Mouse (Mus musculus) left cerebral cortex, postnatal 4 days (tissue): ENCODE data around the gene 1700016H13Rik. TPM values are rescaled to one million over a fixed set of nuclear protein-coding genes. Genes with fewer than 3 reads are reported as not detected.

Source experiments
- DNase-seq: peaks from one replicate; pipeline ENCODE4 v3.0.0-alpha.2; 2022
- intact Hi-C: fragments of 180-260 bp; cut with DNase I; formaldehyde crosslinking; loops from one replicate; pipeline ENCODE4 v1.15.1; 2025
- total RNA-seq, 2 experiments: library from RNA; stranded (reverse); gene quantifications; 2 replicates each; pipeline ENCODE4 v1.2.3; 2021

The 1700016H13Rik gene
- total RNA-seq, result under 1 TPM in 1 of 2 experiments, not detected in 1; 0.24 TPM

DNA sequence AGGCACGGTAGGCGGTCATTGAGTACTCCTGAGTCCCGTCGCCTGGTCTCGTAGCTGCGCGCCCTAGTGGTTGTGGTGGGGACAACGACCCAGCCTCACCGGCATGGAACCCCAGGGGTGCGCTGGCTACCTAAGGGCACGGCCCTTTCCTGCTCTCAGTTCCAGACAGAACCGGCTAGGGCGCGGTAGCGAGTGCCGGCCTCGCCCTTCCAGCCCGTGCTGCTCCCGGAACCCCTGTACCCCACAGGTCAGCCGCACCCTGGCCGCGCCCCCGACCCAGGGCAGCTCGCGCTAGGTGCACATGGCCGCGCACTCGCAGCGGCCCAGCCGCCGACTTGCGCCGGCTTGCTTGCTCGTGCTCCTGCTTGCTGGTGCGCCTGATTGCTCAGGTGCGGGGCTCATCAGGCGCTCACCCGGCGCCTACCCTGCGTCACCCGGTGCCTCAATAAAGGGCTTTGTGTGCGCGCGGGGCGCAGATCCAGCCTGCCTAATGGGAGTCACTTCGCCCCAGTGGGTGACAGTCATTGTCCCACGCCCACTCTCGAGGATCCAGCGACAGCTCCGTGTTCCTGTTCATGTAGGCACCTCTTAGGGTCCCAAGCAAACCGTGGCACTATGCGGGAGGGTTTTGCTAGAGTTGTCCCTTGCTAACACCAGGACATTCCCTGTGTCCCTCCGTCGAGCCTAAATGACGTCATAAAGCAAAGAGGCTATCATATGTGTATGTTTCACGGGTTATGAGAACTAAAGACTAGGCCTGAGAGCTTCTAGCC is at the start of gene 1700016H13Rik:
Gene 1700016H13Rik (minus strand): TSS at position 665 of the 773 bp plus-strand sequence.
- peak; percentile 74 for DNase-seq
- intact Hi-C loops, result loop anchor here (5.0 kb wide), 2 partner anchors 113 to 298 kb away; no protein-coding TSS in a partner anchor

DNA sequence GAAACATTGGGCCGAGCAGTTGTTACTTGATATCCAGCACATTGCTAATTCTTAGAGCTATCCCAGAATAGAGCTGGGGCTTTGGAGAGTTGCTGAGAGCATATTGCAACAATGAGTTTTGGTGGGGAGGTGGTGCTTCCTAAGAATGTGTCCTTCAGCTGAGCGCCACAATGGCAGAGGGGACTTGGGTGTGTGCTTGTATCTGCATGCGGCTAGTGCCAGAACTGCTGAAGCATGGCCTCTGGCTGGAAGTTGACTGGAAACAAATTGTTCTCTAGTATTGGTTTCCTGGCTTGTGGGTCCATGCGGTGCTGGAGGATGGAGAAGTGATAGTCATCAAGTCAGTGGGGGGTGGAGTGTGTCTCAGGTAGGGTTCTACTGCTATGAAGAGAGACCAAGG is 49.5 kb upstream of the 1700016H13Rik start:
- intact Hi-C loops, result no loop called here
- no peak for DNase-seq

DNA sequence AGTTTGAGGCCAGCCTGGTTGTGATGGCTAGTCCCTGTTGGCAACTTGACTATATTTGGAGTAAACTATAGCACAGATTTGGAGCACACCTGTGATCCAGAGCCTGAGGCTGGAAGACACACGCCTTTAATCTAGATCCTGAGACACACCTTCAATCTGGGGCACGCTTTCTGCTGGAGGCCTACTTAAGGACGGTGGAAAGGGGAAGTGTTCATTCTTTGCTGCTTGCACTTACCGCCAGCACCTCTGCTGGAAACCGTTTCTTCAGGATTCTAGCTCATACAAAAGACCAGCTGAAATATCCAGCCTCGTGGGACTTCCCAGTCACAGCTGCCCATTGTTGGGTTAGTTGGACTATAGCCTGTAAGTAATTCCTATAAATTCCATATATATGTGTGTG is 46.7 kb upstream of the 1700016H13Rik start:
- DNase-seq, result no peak
- intact Hi-C loops, result no loop called here

DNA sequence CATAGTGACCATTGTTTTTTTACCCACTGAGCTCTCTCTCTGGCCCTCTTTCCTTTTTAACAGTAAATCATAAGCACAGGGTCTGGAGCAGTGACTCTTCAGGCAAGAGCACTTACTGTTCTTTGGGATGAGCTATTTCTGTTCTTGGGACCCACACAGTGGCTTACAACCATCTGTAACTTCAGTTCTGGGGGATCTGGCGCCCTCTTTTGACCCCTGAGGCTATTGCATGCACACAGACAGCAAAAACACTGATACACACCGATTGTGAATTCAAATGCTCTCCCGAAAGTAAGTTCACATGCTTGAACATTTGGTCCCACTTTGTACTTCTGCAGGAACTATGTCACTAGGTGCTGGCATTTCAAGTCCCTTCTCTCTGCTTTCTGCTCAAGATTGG is 45.7 kb upstream of the 1700016H13Rik start:
- DNase-seq, result no peak
- intact Hi-C loops, result no loop called here

DNA sequence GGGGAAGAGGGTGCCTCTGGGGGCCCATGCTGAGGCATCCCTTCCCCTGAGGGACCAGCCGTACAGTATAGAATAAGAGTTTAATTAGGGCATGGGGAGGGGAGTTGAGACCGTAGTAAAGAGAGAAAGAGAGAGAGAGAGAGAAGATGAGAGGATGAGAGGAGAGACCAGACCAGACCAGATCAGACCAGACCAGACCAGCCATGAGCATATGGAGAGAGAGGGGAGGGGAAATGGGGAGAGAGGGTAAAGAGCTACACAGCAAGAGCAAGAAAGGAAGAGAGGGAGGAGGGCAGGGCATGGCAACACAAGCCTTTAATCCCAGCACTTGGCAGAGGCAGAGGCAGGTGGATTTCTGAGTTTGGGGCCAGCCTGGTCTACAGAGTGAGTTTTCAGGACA is 44.9 kb upstream of the 1700016H13Rik start:
- DNase-seq, result no peak
- intact Hi-C loops, result no loop called here

DNA sequence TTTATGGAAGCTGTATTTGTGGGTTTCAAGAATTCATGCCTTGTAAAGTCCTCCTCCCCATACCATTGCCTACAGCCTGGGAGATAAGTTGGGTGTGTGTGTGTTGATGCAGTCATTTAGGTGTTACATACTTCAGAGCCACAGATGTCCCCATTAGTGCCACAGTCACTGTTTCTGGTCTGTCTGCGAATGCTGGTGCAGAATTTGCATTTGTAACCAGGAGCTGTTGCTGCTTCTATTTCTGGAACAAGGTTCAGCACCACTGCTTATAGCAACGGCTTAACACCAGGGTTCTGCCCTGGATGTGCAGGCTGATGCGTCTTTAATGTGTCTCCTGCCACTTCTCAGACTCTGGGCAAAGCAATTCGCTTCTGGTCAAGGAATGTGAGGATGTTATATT is 43.7 kb upstream of the 1700016H13Rik start:
- DNase-seq, result no peak
- intact Hi-C loops, result no loop called here

DNA sequence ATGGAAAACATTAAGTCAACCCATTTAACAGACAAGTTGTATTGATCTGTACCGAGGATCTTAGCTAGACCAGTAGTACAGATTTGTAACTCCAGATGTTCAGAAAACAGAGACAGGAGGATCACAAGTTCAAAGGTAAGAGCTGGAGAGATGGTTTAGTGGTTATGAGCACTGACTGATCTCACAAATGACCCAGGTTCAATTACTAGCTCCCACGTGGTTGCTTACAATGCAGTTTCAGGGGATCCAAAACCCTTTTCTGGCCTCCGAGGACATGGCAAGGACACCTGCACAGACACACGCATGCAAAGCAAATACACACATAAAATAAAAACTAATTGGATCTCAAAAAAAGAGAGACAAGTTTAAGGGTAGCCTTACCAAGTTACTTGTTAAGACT is 42.8 kb upstream of the 1700016H13Rik start:
- no peak for DNase-seq
- intact Hi-C loops, result no loop called here

DNA sequence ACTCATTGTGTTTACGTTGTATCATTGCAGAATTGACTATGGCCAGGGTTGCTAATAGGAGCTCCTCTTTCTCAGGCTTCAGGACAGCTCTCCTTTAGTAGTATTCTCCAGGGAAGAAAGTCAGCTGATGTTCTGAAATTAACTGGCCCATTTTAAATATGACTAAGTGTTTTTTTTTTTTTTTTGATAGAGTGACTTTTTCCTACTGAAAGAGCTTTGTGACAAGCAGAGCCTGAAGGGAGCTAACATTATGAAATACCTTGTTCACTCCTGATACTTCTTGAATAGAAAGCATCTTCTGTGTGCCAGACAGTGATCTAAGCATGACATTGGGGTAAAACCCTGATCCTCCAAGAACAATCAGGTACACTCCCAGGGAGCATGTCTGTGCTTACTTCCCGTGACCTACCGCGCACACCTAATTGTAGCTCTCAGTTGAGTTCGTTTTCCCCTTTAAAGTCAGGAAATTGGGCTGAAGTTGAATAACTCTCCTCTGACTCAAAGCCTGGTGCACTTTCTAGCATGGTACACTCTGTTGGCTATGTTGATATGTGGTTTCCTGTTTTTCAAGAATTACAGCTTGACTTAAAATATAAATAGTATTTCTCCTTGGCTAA is 42.2 kb upstream of the 1700016H13Rik start:
- no peak for DNase-seq
- intact Hi-C loops, result no loop called here

DNA sequence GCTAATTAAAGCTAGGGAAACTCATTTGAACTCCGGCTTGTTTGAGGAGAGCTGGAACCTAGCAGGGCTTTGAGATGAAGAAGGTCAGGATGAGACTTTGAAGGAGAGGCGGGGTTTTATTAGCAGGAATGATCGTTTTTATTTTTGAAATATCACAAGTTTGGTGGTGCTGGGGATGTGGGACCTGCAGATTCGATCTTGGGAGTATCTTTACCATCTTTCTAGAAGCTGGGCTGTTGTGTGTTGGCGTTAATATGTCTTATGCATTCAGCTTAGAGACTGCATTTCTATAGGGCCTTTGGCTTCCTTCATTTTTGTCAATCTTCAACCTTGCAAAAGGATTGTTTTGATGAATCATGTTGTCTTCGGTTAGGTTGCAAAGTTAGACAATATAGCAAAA is 38.3 kb upstream of the 1700016H13Rik start:
- DNase-seq, result no peak
- intact Hi-C loops, result no loop called here

DNA sequence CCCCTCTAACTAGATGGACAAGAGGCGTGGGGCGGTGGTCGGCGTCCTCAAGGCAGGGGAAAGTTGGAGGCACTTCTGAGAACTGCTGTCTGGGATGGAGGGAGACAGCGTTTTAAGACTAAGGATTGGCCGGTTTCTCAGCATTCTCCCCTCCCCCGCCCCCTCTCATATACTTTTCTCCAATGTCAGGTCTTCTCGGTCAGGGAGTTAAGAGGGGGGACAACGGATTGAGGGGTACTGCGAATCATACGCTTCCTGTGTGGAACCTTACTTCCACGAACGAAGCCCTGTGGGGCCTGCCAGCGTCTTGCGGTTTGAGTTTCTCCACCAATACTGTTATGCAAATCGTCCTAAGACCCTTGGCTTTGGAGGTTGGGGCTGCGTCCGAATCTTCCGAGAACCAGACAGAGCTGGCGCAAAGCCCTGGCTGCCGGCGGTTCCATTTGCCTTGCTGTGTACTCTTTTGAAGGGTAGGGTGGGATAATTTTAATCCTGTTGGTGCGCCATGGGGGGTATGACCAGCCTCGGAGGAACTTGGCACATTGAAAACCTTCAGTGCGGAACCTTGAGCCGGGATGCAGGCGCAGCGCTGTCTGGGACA is 37.3 kb upstream of the 1700016H13Rik start:
- intact Hi-C loops, result no loop called here
- peak; percentile 26 for DNase-seq

DNA sequence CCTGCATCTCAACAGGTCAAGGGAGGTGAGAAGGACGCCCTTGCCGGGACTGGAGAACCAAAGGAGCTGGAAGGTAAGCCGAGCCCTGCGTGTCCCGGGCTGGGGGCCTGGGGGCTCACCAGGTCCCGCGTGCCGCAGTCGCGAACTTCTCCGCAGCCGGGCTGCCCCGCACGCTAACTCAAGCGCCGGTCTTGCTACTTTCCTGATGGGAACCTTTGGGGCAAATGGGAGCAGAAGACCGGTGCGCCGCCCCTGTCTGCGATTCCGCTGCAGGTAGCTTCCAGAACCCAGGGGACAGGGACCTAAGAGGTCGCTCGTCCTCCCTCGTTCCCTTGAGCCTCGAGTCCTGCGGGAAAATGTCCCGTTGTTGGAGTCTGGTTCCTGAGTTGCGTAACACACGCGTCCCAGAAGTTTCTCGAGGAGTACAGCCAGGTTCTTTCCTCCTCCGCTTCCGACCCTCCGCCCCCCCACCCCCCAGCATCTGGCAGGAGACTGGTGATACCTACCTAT is 36.8 kb upstream of the 1700016H13Rik start:
- intact Hi-C loops, result no loop called here
- DNase-seq, result no peak

DNA sequence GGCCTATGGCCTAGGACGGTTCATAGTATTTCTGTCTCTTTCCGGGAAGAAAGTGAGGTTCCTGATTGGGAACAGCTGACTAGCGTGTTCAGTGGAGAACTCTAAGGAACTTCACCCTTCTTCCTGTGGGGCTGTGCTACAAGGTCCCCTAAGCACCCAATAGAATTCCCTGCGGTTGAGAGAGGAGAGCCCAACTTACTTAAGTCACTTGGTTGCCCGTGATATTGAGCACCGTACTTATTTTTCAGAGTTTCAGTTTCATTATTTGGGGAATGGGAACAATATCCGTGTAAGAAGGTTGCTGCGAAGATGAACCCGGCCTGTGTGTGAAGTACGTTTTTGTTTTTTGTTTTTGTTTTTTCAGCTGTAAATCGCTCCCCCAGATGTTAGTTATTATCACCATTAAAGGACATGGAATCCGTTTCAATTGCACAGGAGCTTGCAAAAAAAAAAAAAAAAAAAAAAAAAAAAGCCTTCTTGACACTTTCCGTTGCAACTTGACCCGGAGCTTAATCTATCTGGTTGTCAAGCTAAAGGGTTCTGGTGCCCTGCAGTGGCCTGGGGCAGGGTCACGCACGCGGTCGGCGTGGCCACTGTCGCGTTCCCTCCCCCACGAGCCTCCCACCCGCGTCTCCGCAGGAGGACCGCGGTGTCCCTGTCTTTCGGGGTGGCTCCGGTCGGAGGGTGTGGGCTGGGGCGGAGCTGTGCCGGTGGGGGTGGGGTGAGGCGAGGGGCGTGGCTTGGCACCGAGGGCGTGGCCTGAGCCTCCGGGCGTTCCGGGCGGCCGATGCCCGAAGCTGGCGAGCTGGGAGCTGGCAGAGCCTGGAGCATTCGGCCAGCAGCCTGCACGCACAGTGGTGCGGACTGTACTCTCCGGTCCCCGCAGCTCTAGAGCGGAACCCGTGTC is 36.1 kb upstream of the 1700016H13Rik start, which contains the start of gene Aff1:
Gene Aff1 (plus strand): TSS at position 751 of the 907 bp plus-strand sequence.
- intact Hi-C loops, result no loop called here
- DNase-seq, result peak; percentile 81

DNA sequence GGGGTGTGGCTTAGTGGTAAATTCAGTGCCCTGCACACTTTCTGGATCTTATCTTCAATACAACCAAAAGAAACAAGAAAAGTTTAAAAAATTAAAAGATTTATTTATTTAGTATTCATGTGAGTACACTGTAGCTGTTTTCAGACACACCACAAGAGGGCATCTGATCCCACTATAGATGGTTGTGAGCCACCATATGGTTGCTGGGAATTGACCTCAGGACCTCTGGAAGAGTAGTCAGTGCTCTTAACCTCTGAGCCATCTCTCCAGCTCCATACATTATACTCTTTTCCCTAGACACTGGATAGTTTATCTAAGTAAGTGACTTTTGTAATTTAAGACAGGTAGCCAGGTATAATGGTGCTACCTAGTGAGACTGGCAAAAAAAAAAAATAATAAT is 35.4 kb upstream of the 1700016H13Rik start:
- DNase-seq, result no peak
- intact Hi-C loops, result no loop called here

DNA sequence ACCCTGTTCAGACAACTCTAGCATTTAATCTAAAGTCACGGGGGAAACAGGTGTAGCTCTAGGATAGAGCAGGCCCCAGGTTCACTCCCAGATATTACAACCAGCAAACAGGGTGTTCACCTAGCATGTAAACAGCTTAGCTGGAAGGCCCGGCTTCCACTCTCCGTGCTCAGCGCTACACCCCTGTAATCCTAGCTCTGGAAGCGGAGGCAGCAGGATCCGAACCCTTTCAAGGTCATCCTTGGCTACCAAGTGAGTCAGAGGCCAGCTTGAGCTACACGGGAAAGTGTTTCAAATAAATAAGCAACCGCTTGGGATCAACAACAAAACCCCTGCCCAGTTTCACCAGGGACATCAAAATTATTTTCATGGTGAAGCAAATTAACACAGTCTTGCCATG is 34.4 kb upstream of the 1700016H13Rik start:
- intact Hi-C loops, result no loop called here
- no peak for DNase-seq

DNA sequence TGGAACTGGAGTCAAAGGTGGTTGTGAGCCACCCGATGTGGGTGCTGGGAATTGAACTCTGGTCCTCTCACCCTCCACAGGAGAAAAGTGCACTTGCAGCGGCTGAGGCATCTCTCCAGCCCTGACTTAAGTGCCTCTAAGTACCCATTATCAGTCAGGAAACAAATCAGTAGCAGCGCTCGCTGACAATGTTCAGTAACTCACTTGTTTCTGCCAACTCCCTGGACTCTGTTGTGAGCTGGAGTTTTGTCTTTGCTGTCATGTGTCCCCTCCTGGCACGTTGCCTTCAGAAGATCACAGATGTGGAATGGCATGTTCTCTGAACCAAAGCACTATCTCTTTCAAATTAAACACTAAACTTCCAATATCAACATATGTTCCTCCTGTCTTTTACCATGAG is 33.8 kb upstream of the 1700016H13Rik start:
- DNase-seq, result no peak
- intact Hi-C loops, result no loop called here

DNA sequence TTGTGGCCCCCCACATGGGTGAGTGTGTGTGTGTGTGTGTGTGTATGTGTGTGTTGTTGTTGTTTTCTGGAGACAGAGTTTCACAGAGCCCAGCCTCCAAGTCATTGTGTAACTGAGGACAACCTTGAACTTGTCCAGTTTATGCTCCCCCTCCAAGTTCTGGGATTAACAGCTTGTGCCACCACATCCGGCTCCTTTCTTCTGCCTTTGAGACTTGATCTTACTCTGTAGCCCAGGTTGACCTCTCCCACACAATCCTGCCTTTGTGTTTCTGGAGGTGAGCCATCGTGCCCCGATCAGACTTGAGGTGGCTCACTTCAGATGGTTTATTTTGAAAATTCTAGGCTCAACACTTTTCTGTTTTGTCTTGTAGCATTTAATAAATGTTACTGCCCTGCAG is 26.0 kb upstream of the 1700016H13Rik start:
- intact Hi-C loops, result loop anchor here (5.0 kb wide), 1 partner anchor 135 kb away; no protein-coding TSS in a partner anchor
- DNase-seq, result no peak

DNA sequence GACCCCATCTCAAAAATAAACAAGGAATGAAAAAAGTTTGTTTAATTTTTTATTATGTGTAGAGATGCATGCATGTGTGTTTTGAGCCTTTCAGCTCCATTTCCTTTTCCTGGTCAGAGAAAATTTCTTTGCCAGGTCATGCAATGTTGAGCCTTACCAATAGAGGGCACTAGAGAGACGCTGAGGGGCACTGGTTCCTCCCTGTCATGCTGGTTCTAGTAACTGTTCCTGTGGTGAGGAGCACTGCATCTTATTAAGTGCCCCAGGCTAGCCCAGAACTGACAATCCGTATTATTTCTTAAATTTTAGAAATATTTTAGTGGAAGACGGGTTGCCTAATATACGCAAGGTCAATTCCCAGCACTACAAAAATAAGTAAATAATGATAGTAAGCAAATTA is 24.6 kb upstream of the 1700016H13Rik start:
- intact Hi-C loops, result loop anchor here (5.0 kb wide), 1 partner anchor 137 kb away; no protein-coding TSS in a partner anchor
- DNase-seq, result peak; percentile 51

DNA sequence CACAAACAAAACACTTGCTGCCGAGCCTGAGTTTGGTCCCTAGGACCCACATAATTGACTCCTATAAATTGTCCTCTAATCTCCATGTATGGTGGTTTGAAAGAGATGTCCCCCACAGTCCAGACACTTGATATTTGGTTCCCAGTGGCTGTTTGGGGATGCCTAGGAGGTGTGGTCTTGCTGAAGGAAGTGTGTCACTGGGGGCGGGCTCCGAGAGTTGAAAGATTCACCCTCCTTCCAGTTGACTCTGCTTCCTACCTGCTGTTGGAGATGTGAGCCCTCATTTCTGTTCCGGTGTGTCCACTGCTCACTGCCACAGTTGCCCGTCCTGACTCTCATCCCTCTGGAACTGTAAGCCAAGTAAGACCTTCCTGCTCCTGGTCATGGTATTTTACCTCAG is 23.2 kb upstream of the 1700016H13Rik start:
- intact Hi-C loops, result no loop called here

DNA sequence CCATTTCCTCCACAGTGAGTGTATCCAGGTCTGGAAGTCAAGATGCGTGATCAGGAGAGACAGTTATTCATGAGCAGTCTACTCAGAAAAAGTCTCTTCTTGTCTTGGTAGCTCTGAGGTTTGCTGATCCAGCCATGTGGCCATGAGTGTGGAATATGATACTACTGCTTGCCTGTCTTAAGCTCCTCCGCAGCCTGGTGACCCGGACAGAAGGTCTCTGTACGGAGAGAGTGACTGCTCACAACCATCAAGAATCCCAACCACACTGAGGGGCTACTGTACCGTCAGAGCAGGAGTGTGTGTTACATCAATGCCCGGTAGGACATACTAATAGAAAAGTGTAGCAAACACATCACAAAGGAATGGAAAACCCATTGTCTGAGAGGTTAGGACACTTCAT is 22.1 kb upstream of the 1700016H13Rik start:
- intact Hi-C loops, result no loop called here
- no peak for DNase-seq

More for the DNA sequence above, 23.2 kb upstream of the 1700016H13Rik start:
- no peak for DNase-seq

DNA sequence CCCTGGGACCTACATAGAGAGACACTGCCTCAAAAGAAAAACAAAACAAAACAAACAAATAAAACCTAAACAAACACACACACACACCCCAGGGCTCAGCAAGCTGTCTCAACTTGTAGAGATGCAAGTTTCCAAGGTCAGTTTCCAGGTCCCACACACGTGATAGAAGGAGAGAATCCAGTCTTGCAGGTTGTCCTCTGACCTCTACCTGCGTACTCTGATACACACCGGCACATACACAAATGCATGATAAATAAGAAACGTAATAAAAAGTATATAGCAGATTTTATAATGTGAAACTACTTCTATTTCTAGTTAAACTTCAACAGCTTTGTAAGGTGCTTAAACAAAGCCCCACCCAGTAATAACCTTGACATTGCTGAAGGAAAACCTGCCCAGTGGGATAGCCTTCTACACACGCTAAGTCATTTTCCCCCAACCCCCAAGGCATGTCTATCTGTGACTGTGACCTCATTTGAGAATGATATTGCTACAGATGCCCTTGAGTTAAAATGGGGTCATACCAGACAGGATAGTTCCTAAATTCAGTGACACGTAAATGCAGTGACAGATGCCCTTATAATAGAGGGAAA is 20.6 kb upstream of the 1700016H13Rik start:
- intact Hi-C loops, result no loop called here
- no peak for DNase-seq
